Mouse (Mus musculus) myocyte (in vitro differentiated cells): ENCODE results near the gene Pop5. TPM values are rescaled to one million over a fixed set of nuclear protein-coding genes. Genes with fewer than 3 reads are reported as not detected.

Source experiments
- H3K27me3 ChIP-seq: one replicate; pipeline ENCODE4 v1.6.1; 2011; ENCODE audit not compliant: control insufficient read depth, insufficient read depth, insufficient read length
- H3K36me3 ChIP-seq: one replicate; pipeline ENCODE4 v1.6.1; 2011; ENCODE audit not compliant: control insufficient read depth, insufficient read depth
- H3K4me2 ChIP-seq: one replicate; pipeline ENCODE4 v1.6.1; 2011; ENCODE audit warnings: low read depth, control low read depth
- H3K4me3 ChIP-seq: one replicate; pipeline ENCODE4 v1.5.1; 2011; ENCODE audit warnings: mild to moderate bottlenecking, control low read depth, moderate library complexity
- H3K79me2 ChIP-seq: one replicate; pipeline ENCODE4 v1.6.1; 2011; ENCODE audit not compliant: control insufficient read depth, insufficient read depth
- H3ac ChIP-seq: one replicate; pipeline ENCODE4 v1.6.1; 2011; ENCODE audit not compliant: control insufficient read depth, insufficient read length
- CEBPB ChIP-seq: IDR thresholded peaks from 2 replicates; pipeline ENCODE4 v1.6.1; 2011; ENCODE audit warnings: mild to moderate bottlenecking, moderate library complexity; ENCODE audit not compliant: poor library complexity, insufficient read depth, severe bottlenecking
- E2F4 ChIP-seq: IDR thresholded peaks from one replicate; pipeline ENCODE4 v1.6.1; 2011; ENCODE audit warnings: mild to moderate bottlenecking, control low read depth, moderate library complexity; ENCODE audit not compliant: insufficient read depth
- MAX ChIP-seq: IDR thresholded peaks from one replicate; pipeline ENCODE4 v1.6.1; 2011; ENCODE audit warnings: low read depth, mild to moderate bottlenecking, control low read depth
- MYOD1 ChIP-seq, 3 experiments: IDR thresholded peaks; one replicate each; pipeline ENCODE4 v1.6.1; 2011; ENCODE audit warnings: control low read depth in 2 of 3, low read depth in 2 of 3, mild to moderate bottlenecking in 2 of 3, moderate library complexity in 1 of 3; ENCODE audit not compliant: insufficient read length in 2 of 3, control insufficient read depth in 1 of 3
- MYOG ChIP-seq, 3 experiments: IDR thresholded peaks; one replicate each; pipeline ENCODE4 v1.6.1; 2011; ENCODE audit warnings: control low read depth in 2 of 3, low read depth in 2 of 3, mild to moderate bottlenecking in 2 of 3; ENCODE audit not compliant: insufficient read length in 2 of 3, control insufficient read depth in 1 of 3, insufficient read depth in 1 of 3
- POLR2A ChIP-seq: IDR thresholded peaks from one replicate; pipeline ENCODE4 v1.6.1; 2011; ENCODE audit warnings: low read depth, mild to moderate bottlenecking, control low read depth, moderate library complexity; ENCODE audit not compliant: insufficient read length
- POLR2AphosphoS2 ChIP-seq: IDR thresholded peaks from one replicate; pipeline ENCODE4 v1.6.1; 2011; ENCODE audit warnings: low read depth, control low read depth; ENCODE audit not compliant: insufficient read length
- REST ChIP-seq: IDR thresholded peaks from one replicate; pipeline ENCODE4 v1.6.1; 2011; ENCODE audit warnings: mild to moderate bottlenecking, control low read depth, moderate library complexity; ENCODE audit not compliant: insufficient read depth, insufficient read length
- SRF ChIP-seq: IDR thresholded peaks from one replicate; pipeline ENCODE4 v1.6.1; 2011; ENCODE audit warnings: low read depth; ENCODE audit not compliant: control insufficient read depth, insufficient read length
- TCF12 ChIP-seq: IDR thresholded peaks from one replicate; pipeline ENCODE4 v1.6.1; 2011; ENCODE audit warnings: mild to moderate bottlenecking, control low read depth; ENCODE audit not compliant: poor library complexity, insufficient read depth, severe bottlenecking
- TCF3 ChIP-seq: IDR thresholded peaks from one replicate; pipeline ENCODE4 v1.6.1; 2011; ENCODE audit warnings: low read depth, control low read depth; ENCODE audit not compliant: insufficient read length
- USF1 ChIP-seq: IDR thresholded peaks from one replicate; pipeline ENCODE4 v1.6.1; 2011; ENCODE audit warnings: low read depth, mild to moderate bottlenecking, control low read depth, moderate library complexity
- polyA plus RNA-seq: library from polyadenylated mRNA; unstranded; fragments of >200 nt; fragmentation: generic; extraction: Trizol; gene quantifications from one replicate; pipeline ENCODE4 v1.2.1, GENCODE M21; 2012; ENCODE audit warnings: missing spikeins

The Pop5 gene
- polyA plus RNA-seq, 1 experiment = 82.3 TPM

DNA sequence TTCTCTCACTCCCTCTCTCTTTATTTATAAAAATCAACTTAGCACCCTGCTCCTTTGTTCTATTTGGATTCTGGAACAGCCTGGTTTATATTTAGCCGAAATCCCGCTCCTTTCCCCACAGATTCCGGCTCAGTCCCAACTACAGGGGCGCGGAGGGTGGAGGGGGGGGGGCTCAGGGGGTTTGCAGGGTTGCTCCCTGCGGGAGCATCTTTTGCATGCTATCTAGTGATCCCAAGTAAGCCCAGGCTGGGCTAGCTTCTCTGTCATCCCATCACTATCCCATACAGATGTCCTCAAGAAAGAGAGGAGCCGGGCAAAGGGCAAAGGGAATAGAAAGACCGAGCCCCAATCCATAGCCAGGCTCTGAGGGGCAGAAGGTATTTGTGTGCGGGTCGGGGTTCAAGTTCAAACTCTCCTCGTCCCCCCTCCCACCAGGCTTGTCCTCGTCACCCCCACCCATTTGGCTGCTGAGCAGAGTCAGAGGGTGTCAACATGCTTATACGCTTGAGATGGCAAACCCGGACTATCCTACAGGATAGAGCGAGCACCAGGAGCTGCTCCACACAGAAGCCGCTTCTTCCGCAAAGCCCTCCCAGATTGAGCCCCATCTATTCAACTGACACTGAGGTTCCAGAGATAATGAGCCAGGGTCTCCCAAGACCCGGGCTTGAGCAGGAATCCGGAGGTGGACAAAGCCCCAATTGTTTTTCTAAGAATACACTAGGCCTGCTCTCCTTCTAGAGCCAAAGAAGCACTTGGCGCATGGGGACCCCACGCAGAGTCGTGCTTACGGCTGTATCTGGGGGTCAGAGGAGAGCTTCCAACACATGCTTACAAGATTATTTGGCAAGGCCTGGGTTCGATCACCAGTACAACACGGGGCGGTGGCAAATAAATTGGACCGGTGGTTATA lies 20.1 kb upstream of the Pop5 start:
- Histone ChIP-seq H3K36me3 (no peaks in the 10 kb centered on the region), H3K27me3 (no peaks in the 10 kb centered on the region)

DNA sequence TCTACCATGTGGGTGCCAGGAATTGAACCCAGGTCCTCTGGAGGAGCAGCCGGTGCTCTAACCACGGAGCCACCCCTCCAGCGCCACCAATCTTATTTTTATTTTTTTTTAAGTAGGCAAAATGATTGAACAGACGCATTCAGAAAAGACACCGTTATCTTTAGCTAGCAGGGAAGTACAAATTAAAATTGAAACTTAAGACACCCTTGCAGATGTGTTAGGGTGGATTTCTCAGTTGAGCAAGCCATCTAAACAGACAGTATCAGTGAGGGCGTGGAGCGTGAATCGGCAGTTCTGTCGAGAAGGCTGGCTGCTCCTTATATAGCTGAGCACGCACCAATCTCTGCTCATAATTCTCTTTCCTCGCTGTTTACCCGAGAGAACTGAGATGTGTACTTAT lies 17.6 kb upstream of the Pop5 start:
- no peak for TF ChIP-seq POLR2AphosphoS2
- TF ChIP-seq MYOG (IDR thresholded peaks at IDR 0.05; ENCODE audit: control insufficient read depth in 1 of 3, insufficient read depth in 1 of 3, insufficient read length in 2 of 3, low read depth in 2 of 3) = no peak
- no peak for TF ChIP-seq TCF12

More for the DNA sequence above, 20.1 kb upstream of the Pop5 start:
- no peak for TF ChIP-seq MYOG (IDR thresholded peaks at IDR 0.05; ENCODE audit: control insufficient read depth in 1 of 3, insufficient read depth in 1 of 3, insufficient read length in 2 of 3, low read depth in 2 of 3)
- no peak for TF ChIP-seq CEBPB
- TF ChIP-seq USF1 = no peak
- TF ChIP-seq MYOD1 (IDR thresholded peaks at IDR 0.05; ENCODE audit: control insufficient read depth in 1 of 3, insufficient read length in 2 of 3, low read depth in 2 of 3) = no peak
- no peak for TF ChIP-seq POLR2AphosphoS2
- no peak for TF ChIP-seq TCF12
- TF ChIP-seq E2F4 = no peak
- no peak for TF ChIP-seq MAX
- no peak for TF ChIP-seq REST
- no peak for TF ChIP-seq TCF3
- no peak for TF ChIP-seq SRF
- TF ChIP-seq POLR2A = no peak
- peak overlapping the region; percentile 46 for H3K4me2 ChIP-seq
- no peaks in the 10 kb centered on the region for H3K79me2 ChIP-seq
- H3ac ChIP-seq = no peak overlapping the region
- H3K4me3 ChIP-seq = no peak overlapping the region

DNA sequence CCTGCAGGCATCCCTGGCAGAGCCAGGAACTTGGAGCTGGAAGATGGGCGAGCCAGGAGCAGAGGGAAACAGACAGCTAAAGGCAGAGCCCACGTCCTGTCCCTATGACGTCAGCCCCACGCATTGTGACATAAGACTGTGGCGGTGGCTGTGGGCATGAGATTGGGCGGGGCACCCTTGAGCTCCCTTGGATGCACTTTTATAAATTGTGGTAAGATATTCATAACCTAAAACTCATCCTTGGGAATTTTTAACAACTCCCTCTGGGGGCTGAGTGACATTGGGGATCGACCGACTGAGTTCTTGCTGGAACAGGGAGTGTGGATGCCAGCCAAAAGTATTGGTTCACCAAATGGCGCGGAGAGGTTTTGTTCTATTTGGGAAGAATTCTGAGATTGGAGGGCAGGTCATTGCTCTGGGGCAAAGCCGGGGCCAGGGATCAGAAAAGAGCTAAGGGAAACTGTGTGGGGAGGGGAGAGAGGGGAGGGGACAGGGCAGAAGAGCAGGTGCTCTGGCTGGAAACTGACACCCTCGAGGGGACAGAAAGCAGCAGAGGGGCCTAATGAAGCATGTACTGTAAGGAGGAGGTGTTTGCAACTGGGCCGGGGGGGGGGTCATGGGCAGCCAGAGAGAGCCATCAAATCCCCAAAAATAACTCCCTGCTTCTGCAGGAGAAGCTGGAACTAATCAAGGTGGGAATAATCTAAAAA lies 14.6 kb upstream of the Pop5 start:
- no peak overlapping the region for H3K4me3 ChIP-seq
- no peaks in the 10 kb centered on the region for H3K36me3 ChIP-seq
- H3ac ChIP-seq = no peak overlapping the region
- no peaks in the 10 kb centered on the region for H3K79me2 ChIP-seq
- no peaks in the 10 kb centered on the region for H3K27me3 ChIP-seq
- peak overlapping the region; percentile 30 for H3K4me2 ChIP-seq
- TF ChIP-seq MYOG (IDR thresholded peaks at IDR 0.05; ENCODE audit: control insufficient read depth in 1 of 3, insufficient read depth in 1 of 3, insufficient read length in 2 of 3, low read depth in 2 of 3) (no peak), E2F4 (no peak), MYOD1 (IDR thresholded peaks at IDR 0.05; ENCODE audit: control insufficient read depth in 1 of 3, insufficient read length in 2 of 3, low read depth in 2 of 3) (no peak), POLR2AphosphoS2 (no peak), CEBPB (no peak), SRF (no peak), POLR2A (no peak)

More for the DNA sequence above, 17.6 kb upstream of the Pop5 start:
- no peak overlapping the region for H3ac ChIP-seq
- H3K4me2 ChIP-seq = no peak overlapping the region
- no peaks in the 10 kb centered on the region for H3K36me3 ChIP-seq
- H3K79me2 ChIP-seq = no peaks in the 10 kb centered on the region
- H3K27me3 ChIP-seq = no peaks in the 10 kb centered on the region
- H3K4me3 ChIP-seq = no peak overlapping the region

DNA sequence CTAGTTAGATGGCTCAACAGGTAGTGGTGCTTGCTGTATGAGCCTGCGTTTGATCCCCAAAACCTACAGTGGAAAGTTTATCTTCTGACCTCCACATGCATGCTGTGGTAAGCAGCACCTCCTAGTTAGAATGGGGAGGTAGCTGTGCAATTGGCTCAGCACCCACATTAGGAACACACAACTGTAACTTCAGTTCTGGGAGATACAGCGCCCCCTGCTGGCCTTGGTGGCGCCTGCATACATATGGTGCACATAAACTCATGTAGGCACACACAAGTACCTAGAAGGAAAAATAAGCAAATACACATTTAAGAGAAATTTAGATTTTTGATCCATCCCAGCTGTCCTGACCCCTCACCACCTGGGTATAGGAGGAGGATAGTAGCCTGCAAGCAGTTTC lies 13.2 kb upstream of the Pop5 start:
- Histone ChIP-seq H3K4me3 (no peak overlapping the region), H3K79me2 (no peaks in the 10 kb centered on the region), H3K27me3 (no peaks in the 10 kb centered on the region), H3K36me3 (no peaks in the 10 kb centered on the region), H3ac (no peak overlapping the region), H3K4me2 (no peak overlapping the region)
- no peak for TF ChIP-seq POLR2AphosphoS2

DNA sequence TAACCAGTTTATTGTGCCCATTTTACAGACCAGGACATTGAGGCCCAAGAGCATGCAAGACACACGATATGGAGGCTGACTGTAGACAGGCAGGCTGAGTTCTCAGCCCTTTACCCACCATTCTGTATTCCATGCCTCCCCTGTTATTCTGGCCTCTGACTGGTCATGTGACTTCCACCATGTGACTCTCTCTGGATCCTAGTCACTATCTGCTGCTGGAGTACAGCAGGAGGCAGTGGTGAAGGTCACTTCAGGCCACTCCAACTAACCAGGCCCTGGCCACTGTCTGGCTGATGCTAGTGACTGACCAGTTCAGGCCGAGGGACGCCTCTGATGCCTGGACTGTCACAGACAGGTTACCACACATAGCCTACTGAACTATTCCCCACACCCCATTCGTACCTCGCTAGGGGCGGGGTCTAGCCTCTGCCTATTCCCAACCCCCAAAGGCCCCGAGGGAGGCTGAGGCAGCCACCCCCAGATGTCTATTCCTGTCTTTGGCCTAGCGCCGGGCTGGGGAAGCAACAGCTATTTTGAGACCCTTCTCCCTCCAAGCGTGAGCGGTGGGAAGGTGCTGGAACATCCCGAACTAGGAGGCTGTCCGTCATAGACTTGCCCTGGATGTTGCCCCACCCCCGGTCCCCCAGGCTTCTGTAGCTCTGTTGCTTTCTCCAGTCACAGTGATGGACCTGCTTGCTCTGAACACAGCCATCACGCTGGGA lies 4.6 kb upstream of the Pop5 start:
- no peak overlapping the region for H3K4me3 ChIP-seq
- H3K79me2 ChIP-seq = no peaks in the 10 kb centered on the region
- no peak overlapping the region for H3K4me2 ChIP-seq
- H3K27me3 ChIP-seq = no peaks in the 10 kb centered on the region
- TF ChIP-seq POLR2AphosphoS2 (no peak), USF1 (peak; percentile 55)
- H3K36me3 ChIP-seq = no peaks in the 10 kb centered on the region
- no peak overlapping the region for H3ac ChIP-seq
